Comparison of ENCODE assay signal across 8 mouse cellular contexts in the genomic region with DNA sequence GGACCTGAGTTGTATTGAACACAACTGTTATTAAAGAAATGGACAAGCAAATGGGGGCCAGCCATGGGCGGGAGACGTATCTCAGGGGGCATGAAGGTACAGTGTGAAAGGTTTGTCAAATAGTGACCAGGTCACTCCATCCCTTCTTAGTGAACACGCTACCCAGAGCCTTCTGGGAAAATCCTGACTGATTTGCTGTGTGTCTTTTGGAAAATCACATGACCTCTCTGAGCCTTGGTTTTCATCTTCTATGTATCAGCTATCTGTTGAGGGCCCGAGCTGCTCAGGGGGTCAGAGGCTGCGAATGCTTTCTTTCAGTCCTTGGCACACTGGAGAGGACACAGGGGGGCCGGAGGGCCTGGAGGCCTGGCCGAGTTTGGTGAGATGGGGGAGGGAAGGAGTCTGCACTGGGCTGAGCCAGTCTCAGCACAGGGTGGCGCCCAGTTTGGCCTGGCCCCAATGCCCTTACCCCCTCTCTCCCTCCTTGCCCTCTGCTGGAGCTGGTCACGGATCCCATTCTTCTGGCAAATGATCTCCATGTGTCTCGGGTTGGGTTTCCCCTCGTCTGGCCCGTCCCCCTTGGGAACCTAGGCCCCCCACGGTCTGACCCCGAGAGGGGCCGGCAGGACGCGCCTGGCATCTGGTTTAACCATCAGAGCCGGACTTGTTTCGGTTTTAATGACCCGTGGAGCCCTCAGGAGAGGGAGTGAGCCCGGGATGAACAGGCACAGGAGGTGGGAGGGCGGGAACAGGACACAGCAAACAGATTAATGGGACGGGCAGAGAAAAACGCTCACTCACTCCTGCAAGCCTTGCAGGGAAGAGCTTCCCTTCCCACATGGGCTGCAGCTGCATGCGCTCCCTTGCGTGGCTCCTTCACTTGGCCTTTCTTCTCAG.
A peak's percentile ranks its signal among the peaks of the same experiment; 100 is the strongest.
DNase-seq lines count a peak whose midpoint lies in the region; ATAC-seq and TF ChIP-seq lines count a peak whose summit lies in the region.

No protein-coding gene starts in this region.

- DNase-seq in brain, embryonic 14.5 days (ENCODE audit: low read depth) = peak; percentile 61
- DNase-seq in fibroblast of lung, adult 2 months (ENCODE audit: low read depth) = peak; percentile 44
- peak; percentile 46 for DNase-seq in heart, postnatal 4 days
- no peak for DNase-seq in liver, embryonic 13.5 days
- DNase-seq in thymus, postnatal 4 days = no peak
- no peak for DNase-seq in urinary bladder, postnatal 25 days (ENCODE audit: low spot score)

- ATAC-seq in liver, embryonic 13.5 days (ENCODE audit: low read depth) = no peak
- ATAC-seq in megakaryocyte, adult 5-6 weeks (ENCODE audit: poor library complexity, severe bottlenecking) = no peak
- ATAC-seq in frontal cortex, adult (ENCODE audit: low TSS enrichment) = no peak

- H3K36me3 ChIP-seq in liver, embryonic 13.5 days = no peaks in the 10 kb centered on the region

- no peak overlapping the region for H3K27ac ChIP-seq in liver, embryonic 13.5 days

- no peaks in the 10 kb centered on the region for H3K9me3 ChIP-seq in liver, embryonic 13.5 days (replicated peaks)

- no peak for TF ChIP-seq POLR2A in brain, embryonic 14.5 days (IDR thresholded peaks at IDR 0.05; ENCODE audit: borderline replicate concordance, extremely low read depth, insufficient read depth, insufficient read length, poor library complexity, severe bottlenecking)

- H3K4me2 ChIP-seq in liver, embryonic 13.5 days = peak overlapping the region; percentile 40

- 31% methylated on average over 26 of the region's 26 CpGs for WGBS in liver, embryonic 13.5 days (ENCODE audit: insufficient replicate concordance)

- H3K4me1 ChIP-seq in liver, embryonic 13.5 days (replicated peaks) = peaks cover 19% of the 10 kb centered on the region

- peaks cover 37% of the 10 kb centered on the region for H3K27me3 ChIP-seq in liver, embryonic 13.5 days

- no peak overlapping the region for H3K9ac ChIP-seq in liver, embryonic 13.5 days

- H3K4me3 ChIP-seq in liver, embryonic 13.5 days (replicated peaks) = no peak overlapping the region

- no peak for TF ChIP-seq CTCF in brain, embryonic 14.5 days (IDR thresholded peaks at IDR 0.05; ENCODE audit: borderline replicate concordance, extremely low read depth, insufficient read depth, insufficient read length)

Comparison
In these comparisons a context has a peak if more than half of its experiments do, and no peak if none do; other contexts are left out.
1. DNase-seq: peak in brain, embryonic 14.5 days (single experiment), fibroblast of lung, adult 2 months (single experiment) and heart, postnatal 4 days (single experiment); none in liver, embryonic 13.5 days (single experiment), thymus, postnatal 4 days (single experiment) and urinary bladder, postnatal 25 days (single experiment).